Mouse (Mus musculus) embryonic fibroblast, embryonic 13.5 days (primary cell): Measurements from ENCODE around the gene Pias3. TPM values are rescaled to one million over a fixed set of nuclear protein-coding genes. Genes with fewer than 3 reads are reported as not detected.
"Not testable (repeated sequence)": the region's sequence is repeated elsewhere in the genome, so short reads cannot be mapped to it uniquely, and the experiment has no call there.

Experiments used
- H3K27ac ChIP-seq: 2 replicates; pipeline ENCODE4 v1.5.1; 2012; ENCODE audit warnings: low read length, control low read depth, inconsistent platforms; ENCODE audit not compliant: insufficient read depth
- H3K4me1 ChIP-seq: 2 replicates; pipeline ENCODE4 v1.6.1; 2011; ENCODE audit warnings: low read length; ENCODE audit not compliant: control insufficient read depth, insufficient read depth
- H3K4me3 ChIP-seq: 2 replicates; pipeline ENCODE4 v1.5.1; 2011; ENCODE audit warnings: mild to moderate bottlenecking, control low read depth, low read length; ENCODE audit not compliant: insufficient read depth
- CTCF ChIP-seq: IDR thresholded peaks from 2 replicates; pipeline ENCODE4 v1.5.1; 2011; ENCODE audit warnings: mild to moderate bottlenecking, control low read depth, low read length, moderate library complexity, borderline replicate concordance; ENCODE audit not compliant: insufficient read depth
- POLR2A ChIP-seq: IDR thresholded peaks from 2 replicates; pipeline ENCODE4 v1.6.1; 2011; ENCODE audit warnings: low read depth, mild to moderate bottlenecking, control low read depth, low read length, moderate library complexity
- polyA plus RNA-seq: library from polyadenylated mRNA; stranded (reverse); fragments of >200 nt; gene quantifications from 2 replicates; pipeline ENCODE4 v1.2.4, GENCODE M21; 2011; ENCODE audit warnings: low read depth; ENCODE audit not compliant: missing spikeins, insufficient read length

The Pias3 gene
- polyA plus RNA-seq = 40.9 and 46.0 TPM in 2 replicates

GRCm38 (mm10) chr3:96696198-96696765, at the start of gene Pias3:
TSS of gene Pias3 (plus strand) at chr3:96696384.
- Histone ChIP-seq H3K4me1 (0 out of 2 replicates have a peak, but pooled peaks cover 3% of the 10 kb centered on the region), H3K4me3 (peak within 1 kb of the TSS; percentile 87), H3K27ac (peak within 1 kb of the TSS; percentile 81)
- peak; percentile 92 for TF ChIP-seq POLR2A
- no peak for TF ChIP-seq CTCF

- no peak overlapping the region for H3K27ac ChIP-seq
These were observed 48.8 kb upstream of the Pias3 start for GRCm38 (mm10) chr3:96647365-96647764.

GRCm38 (mm10) chr3:96660901-96661300, 35.3 kb upstream of the Pias3 start:
- H3K4me3 ChIP-seq = no peak overlapping the region
- H3K4me1 ChIP-seq = peaks cover 14% of the 10 kb centered on the region
- H3K27ac ChIP-seq = no peak overlapping the region
- TF ChIP-seq CTCF (no peak), POLR2A (no peak)

More at GRCm38 (mm10) chr3:96647365-96647764, 48.8 kb upstream of the Pias3 start:
- Histone ChIP-seq H3K4me3 (no peak overlapping the region), H3K4me1 (peaks cover 3% of the 10 kb centered on the region; the same call in 1 of the 2 replicates)
- TF ChIP-seq POLR2A = no peak
- no peak for TF ChIP-seq CTCF

- H3K4me3 ChIP-seq = no peak overlapping the region
These were observed 33.4 kb upstream of the Pias3 start for GRCm38 (mm10) chr3:96662731-96663316.

DNA sequence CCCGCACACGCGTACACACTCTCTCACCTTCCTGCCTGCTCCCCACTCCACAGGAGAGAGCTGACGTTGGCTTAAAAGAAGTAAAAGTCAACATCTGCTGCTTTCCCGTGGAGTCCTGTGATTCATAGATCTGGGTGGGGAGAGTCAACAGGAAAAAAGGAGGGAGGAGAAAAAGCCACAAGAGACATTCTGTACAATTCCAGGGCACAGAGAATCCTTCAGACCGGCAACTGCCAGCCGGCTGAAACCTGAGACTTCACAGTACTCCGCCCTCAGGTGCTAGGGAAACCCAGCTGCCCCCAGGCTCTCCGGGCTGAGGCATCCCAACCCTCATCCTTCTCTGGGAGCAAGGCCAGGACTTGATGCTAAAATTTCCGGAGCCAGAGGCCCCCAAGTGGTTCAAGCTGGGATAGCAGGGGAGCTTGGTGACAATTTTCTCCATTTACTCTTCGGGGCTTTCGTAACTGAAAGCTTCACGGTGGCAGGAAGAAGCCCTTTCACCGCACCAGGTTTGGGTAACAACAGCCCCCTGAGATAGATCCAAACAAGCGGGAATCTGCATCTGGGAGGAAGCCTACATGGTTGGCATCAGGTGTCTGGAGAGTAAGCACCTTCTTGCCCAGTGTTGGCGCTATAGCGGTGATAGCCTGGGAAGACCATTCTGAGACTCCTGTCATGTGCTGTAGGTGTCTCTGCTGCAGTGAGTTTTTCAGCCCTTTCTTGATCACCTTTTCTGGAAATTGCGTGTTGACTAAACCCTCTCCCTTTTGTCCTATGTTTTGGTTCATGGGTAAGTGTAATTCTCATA, 32.5 kb upstream of the Pias3 start:
- TF ChIP-seq POLR2A (no peak), CTCF (no peak)
- Histone ChIP-seq H3K4me1 (peaks cover 14% of the 10 kb centered on the region), H3K27ac (peak overlapping the region; percentile 69), H3K4me3 (no peak overlapping the region)

More at GRCm38 (mm10) chr3:96662731-96663316, 33.4 kb upstream of the Pias3 start:
- TF ChIP-seq CTCF = no peak
- TF ChIP-seq POLR2A = no peak
- H3K4me1 ChIP-seq = peaks cover 14% of the 10 kb centered on the region
- peak overlapping the region; percentile 65 for H3K27ac ChIP-seq

DNA sequence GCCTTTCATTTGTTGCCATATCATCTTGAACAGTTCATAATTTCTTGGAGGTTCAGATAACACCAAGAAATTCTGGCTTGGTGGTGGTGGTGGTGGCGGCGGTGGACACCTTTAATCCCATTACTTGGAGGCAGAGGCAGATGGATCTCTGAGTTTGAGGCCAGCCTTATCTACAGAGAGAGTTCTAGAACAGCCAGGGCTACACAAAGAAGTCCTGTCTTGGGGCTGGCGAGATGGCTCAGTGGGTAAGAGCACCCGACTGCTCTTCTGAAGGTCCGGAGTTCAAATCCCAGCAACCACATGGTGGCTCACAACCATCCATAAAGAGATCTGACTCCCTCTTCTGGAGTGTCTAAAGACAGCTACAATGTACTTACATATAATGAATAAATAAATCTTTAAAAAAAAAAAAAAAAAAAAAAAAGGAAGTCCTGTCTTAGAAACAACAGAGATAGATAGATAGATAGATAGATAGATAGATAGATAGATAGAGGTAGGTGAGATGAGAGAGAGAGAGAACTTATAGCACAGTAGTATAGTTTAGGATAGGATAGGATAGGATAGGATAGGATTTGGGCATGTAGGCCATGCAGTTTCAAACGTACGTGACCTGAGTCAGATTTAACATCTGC, 30.3 kb upstream of the Pias3 start:
- H3K4me1 ChIP-seq = peaks cover 12% of the 10 kb centered on the region
- H3K27ac ChIP-seq, H3K4me3 ChIP-seq: not testable (repeated sequence)

DNA sequence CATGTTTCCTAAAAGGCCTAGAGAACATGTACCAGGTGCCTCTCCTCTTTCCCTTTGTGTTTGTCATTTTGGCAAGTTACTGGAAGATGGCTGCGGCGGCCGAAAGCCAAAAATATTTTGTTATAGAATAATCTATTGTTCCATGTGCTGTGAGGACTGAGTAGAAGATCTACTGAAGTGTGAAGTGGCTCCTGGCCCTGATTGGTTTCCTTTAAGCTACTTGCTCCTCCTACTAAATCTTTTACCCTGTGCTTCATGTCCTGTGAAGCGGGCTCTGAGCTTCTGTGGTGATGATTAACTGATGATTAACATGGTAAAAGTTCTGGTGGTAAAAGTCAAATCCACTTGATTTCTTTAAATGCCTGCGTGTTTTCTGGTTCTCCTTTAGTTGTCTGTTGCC, 29.3 kb upstream of the Pias3 start:
- H3K27ac ChIP-seq = no peak overlapping the region
- H3K4me1 ChIP-seq = peaks cover 12% of the 10 kb centered on the region
- no peak overlapping the region for H3K4me3 ChIP-seq
- no peak for TF ChIP-seq CTCF
- no peak for TF ChIP-seq POLR2A

DNA sequence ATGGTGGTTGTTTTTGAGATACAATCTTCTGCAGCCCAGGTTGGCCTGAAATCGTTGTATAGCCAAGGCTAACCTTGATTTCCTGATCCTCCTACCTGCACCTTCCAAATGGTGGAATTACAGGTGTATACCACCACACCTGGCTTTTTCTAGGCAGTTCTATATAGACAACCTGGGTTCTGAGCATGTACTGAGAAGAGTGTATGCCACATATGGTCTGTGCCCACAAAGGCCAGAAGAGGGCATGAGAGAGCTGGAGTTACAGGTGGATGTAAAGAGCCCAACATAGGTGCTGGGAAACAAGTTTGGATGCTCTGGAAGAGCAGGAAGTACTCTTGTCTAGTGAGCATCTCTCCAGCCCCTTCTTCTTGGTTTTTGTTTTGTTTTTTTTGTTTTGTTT, 28.9 kb upstream of the Pias3 start:
- Histone ChIP-seq H3K4me3 (no peak overlapping the region), H3K4me1 (peaks cover 12% of the 10 kb centered on the region), H3K27ac (no peak overlapping the region)
- TF ChIP-seq POLR2A (no peak), CTCF (peak; percentile 31; the same call in 1 of the 2 replicates)

DNA sequence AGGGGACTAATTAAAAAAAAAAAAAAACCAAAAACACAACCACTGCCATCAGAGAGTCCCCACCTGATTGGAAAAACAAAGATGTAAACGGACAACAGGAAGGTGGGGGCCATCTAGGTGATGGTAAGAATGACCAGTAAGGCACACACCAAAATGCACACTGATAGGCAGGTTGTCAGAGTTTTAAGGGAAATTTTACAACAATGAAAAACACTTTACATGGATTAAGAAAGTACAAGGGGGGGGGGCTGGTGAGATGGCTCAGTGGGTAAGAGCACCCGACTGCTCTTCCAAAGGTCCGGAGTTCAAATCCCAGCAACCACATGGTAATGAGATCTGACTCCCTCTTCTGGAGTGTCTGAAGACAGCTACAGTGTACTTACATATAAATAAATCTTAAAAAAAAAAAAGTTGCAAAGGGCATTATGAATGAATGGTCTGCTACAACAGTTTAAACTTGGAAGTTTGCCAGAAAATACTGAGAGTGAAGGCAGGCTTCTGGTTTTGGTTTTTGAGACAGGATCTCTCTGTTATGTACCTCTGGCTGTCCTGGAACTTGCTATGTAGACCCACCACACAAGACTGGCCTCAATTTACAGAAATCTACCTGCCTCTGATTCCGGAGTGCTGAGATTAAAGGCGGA, 27.6 kb upstream of the Pias3 start:
- H3K4me1 ChIP-seq = peaks cover 9% of the 10 kb centered on the region

More for the DNA sequence above, 27.6 kb upstream of the Pias3 start:
- H3K4me3 ChIP-seq = no peak overlapping the region
- TF ChIP-seq POLR2A (no peak), CTCF (no peak)
- no peak overlapping the region for H3K27ac ChIP-seq
